Mouse (Mus musculus) inflammation-experienced regulatory T-cells, adult 6 months (primary cell): ENCODE data around the gene Vgll4. TPM values are rescaled to one million over a fixed set of nuclear protein-coding genes. Genes with fewer than 3 reads are reported as not detected.

Source experiments
- ATAC-seq: one replicate; pipeline ENCODE4 v1.8.0; 2017
- polyA plus RNA-seq, 3 experiments: library from polyadenylated mRNA; unstranded; fragments of 100-300 nt; shearing (Covaris generic); gene quantifications; one replicate each; pipeline ENCODE4 v1.2.1; 2017

Gene Vgll4
- polyA plus RNA-seq, 3 experiments from 2014 or later: 118 to 183 (median 152) TPM

DNA sequence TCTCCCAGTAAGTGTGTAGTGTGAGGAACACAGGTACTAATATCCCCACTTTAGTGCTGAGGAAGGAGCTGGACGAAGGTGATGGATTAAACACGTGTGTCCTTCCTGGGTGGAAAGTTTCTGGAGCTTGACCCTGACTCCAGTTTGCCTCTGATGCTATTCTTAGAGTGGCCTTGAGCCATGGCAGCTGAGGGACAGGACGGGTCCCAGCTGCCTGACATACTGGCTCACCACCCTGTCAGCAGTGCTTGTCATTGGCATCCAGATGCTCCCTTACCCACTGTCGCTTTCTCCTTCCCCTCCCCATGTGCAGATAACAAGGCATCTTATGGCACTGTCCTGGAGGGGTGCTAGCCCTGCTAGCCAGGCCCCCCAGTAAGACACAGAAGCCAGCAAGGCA, 130.9 kb downstream of the Vgll4 start:
- ATAC-seq: no peak

DNA sequence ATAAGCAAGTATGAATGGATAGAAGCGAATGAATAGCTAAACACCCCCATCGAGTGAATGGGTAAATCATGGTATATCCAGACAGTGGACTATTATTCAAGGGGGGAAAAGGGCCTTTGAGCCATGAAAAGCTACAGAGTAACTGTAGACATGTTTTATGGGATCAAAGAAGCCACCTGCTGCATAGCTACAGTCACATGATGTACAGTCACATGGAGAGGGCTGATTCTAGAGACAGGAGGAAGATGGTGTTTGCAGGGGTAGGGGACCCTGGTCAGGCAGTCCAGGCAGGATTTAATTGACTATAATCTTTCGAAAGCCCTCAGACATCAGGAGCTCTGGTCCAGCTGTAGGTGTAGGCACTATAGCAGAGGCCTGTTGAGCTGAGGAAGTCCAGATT, 133.4 kb downstream of the Vgll4 start:
- ATAC-seq: no peak

GRCm38 (mm10) chr6:114835752-114836151, 134.0 kb downstream of the Vgll4 start:
- ATAC-seq: no peak

DNA sequence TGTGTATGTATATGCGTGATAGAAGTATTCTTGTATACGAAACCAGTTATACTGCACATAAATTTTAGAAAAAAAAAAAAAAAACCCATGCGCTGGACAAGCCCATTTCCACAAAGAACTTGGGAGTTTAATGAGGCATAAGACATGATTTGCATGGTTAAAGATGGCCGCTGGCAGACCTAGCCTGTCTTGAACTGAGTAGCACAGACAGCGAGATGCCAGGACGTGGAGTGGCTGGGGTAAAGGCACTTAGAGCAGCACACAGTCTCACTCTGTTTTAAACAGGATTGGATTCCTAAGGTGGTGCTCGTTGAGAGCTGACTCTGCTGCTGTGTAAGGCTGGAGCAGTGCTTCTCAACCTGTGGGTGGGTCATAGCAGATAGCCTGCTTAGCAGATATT, 134.4 kb downstream of the Vgll4 start:
- ATAC-seq: no peak

GRCm38 (mm10) chr6:114833791-114834346, 135.9 kb downstream of the Vgll4 start:
- no peak for ATAC-seq

GRCm38 (mm10) chr6:114833058-114833685, 136.6 kb downstream of the Vgll4 start:
- no peak for ATAC-seq

DNA sequence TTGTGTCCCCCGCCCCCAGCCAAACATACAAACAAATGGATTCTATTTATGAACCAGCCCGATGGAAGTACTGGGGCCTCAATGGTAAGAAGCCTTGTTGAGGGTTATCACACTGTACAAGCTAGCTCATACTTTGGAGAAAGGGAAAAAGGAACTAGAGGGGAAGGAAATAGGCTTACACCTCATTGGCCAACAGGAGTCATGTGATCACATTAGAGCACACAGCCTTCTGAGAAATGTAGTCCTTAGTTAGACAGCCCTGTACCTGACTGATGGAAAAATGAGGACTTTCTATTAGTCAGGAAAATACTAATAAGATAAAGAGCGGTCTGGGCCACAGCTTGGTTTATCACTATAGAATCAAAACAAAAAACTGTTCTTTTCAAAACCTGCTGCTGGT, 138.0 kb downstream of the Vgll4 start:
- ATAC-seq: peak; percentile 60

DNA sequence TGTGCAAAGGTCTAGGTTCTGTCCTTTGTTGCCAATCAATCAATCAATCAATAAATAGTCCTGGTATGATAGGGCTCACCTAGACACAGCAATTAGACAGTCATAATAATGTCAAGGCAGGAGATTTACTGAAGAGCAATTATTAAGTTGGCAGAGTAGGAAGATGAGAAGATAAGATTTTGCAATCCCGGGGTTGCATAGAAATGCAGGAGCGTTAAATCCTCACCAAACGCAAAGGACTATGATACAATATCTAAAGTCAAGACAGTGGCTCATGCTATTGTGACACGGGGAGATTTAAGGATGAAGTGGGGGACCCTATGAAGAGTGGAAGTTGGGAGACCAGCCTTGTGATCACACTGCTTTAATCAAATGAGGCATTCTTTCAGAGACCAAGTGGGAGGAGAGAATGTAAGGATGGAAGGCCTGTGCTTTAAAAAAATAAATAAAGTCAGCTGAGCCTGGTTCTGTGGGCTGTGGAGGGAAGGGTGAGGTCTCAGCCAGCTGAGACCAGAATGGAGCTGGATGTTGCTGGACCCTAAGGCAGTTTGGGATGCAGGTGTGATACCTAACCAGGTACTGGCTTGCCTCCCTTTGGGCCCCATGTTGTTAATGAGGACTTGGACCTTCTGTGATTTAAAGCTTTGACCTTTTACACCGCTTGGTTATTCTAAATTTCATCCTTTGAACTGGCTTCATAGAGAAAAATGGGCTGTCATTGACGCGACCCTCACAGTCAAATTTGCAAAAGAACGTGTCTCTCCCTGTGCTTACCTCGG, 139.9 kb downstream of the Vgll4 start:
- ATAC-seq: no peak

DNA sequence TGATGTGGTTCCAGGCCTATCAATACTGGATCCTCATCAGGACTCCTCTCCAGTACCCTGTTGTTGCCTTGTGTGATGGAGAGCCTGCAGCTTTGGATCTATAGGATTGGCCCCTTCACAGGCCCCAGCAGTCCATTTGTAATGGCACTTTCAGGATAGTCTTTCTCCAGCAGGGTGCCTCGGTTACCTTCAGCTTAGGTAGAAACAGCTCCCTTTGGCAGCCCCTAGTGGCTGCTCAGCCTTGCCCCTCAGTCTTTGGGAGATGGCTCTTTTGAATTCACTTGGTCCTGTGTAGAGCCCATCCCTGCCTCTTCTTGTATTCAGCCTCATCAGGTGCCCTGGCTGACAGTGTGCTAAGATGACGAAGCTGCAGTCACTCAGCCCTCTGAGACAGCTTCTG, 142.9 kb downstream of the Vgll4 start:
- ATAC-seq: no peak

DNA sequence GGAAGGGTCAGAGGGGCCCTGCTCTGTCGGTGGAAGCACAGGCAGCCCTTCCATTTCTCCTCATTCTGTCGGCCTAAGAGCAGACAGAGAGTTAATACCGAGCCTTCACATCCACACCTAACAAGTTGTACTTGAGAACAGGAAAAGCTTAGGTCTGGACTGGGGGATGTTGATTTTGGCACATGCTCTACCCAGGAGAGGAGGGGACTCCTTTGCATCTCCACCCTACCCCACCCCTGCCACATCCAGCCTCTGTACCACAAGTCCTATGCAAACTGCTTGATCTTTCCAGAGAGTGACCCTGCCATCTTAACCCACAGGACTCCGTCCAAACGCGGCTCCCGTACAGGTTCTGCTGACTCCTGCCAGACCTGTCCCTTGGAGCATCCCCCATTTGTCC, 148.1 kb downstream of the Vgll4 start:
- no peak for ATAC-seq

DNA sequence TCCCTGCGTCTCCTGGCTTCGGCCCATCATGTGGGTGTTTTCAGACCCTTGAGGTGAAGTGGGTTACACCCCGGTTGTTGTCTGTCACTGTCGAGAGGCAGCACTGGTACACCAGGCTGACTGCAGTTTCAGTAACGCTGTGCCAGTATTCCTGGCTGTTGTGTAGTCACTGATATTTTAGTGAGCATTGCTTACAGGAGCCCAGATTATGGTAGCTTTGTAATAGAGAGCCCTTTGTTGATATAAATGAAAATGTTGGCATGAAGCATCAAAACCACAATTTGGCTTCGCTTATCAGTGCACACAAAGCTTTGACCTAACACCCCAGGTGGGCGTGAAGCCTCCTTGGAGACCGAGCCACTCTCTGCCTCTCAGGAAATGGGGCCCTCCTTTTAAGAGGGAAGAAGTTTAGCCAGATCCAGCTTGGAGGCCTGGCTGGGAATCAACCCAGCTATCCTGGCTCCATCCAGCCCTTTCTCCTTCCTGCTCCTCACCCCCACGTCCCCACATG, 149.8 kb downstream of the Vgll4 start:
- no peak for ATAC-seq

- no peak for ATAC-seq
Measured at GRCm38 (mm10) chr6:114818471-114818870, 151.3 kb downstream of the Vgll4 start.

DNA sequence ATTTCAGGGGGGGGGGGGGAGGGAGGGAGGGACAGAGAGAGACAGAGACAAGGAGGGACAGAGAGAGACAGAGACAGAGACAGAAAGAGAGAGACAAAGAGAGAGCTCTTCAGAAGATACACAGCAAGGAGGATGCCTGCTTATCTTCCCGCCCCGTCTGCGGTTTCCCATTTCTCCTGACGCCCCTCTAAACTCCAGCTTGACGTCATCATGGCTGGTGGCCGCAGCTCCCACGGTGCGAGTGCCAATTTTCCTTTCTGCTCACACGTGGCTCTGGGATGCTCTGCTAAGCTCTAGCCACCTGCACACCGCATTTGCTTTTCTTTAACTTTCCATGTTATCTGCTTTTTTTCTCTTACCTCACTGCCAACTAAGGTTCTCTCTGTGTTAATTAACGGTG, 151.8 kb downstream of the Vgll4 start:
- no peak for ATAC-seq

- no peak for ATAC-seq
Measured at GRCm38 (mm10) chr6:114814882-114815650, 154.7 kb downstream of the Vgll4 start.

DNA sequence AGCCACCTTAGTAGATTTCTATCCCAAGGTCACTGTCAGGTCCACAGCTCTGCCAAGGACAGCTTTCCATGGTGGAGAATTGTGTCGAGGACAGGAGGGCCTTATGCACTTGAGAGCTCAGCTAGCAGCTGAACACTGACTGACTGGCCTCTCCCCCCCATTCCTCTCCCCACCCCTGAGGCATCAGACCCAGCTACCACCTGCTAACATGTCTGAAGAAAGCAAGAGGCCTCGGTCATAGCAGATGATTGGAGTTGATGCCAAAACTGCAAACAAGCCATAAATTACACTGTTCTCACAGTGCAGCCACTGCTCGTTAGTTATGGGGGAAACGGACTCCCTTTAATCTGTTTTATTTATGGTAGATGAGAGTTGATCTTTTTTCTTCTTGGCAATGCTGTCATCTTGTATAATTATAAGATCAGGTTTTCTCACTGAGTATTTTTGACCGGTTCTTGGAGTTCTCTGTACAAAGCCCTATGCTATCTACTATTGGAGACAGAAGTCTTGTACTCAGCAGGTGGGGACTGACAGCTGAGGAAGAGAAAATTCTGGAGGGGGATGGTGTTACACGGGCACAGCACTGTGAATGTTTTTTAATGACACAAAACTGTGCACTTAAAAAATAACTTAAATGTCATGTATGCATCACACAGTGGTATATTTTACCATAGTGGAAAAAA, 155.5 kb downstream of the Vgll4 start:
- no peak for ATAC-seq

- no peak for ATAC-seq
Measured at GRCm38 (mm10) chr6:114812779-114813178, 157.0 kb downstream of the Vgll4 start.

- ATAC-seq: no peak
Measured at GRCm38 (mm10) chr6:114812322-114812721, 157.5 kb downstream of the Vgll4 start.

Other genes with a start within 250 kb of the Vgll4 start
- gene Tamm41, start 67.9 kb upstream of the Vgll4 start, polyA plus RNA-seq: 10 to 100 TPM; 19.7 to 33.2 (median 25.1) TPM
- gene Syn2, start 164.9 kb upstream of the Vgll4 start, polyA plus RNA-seq: not detected